Mouse (Mus musculus) cerebellum, postnatal 4 days (tissue): Measurements from ENCODE around the gene Gsg1l.

Source experiments
- DNase-seq, 2 experiments: peaks; one replicate each; pipeline ENCODE4 v3.0.0; 2022; ENCODE audit warnings: low spot score in 2 of 2, mixed read lengths in 1 of 2

Gene Gsg1l

DNA sequence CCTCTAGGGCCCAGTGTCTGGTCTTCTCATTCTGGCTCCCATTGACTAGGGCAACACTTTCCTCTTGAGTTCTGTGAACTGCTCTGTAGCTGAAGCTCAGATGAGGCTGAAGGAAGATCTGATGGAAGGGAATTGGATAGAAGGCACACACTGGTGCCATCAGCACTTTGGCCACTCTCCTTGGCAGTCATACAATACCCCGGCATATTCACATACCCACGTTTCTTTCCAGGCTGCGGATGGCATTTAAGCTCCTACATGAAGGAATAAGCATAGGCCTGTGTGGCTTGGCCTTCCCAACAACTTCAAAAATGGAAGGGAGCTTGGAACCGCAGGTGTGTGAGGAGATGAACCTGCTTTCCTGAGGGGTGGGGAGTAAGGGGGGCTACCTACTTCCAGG is 138.7 kb downstream of the Gsg1l start:
- no peak for DNase-seq

DNA sequence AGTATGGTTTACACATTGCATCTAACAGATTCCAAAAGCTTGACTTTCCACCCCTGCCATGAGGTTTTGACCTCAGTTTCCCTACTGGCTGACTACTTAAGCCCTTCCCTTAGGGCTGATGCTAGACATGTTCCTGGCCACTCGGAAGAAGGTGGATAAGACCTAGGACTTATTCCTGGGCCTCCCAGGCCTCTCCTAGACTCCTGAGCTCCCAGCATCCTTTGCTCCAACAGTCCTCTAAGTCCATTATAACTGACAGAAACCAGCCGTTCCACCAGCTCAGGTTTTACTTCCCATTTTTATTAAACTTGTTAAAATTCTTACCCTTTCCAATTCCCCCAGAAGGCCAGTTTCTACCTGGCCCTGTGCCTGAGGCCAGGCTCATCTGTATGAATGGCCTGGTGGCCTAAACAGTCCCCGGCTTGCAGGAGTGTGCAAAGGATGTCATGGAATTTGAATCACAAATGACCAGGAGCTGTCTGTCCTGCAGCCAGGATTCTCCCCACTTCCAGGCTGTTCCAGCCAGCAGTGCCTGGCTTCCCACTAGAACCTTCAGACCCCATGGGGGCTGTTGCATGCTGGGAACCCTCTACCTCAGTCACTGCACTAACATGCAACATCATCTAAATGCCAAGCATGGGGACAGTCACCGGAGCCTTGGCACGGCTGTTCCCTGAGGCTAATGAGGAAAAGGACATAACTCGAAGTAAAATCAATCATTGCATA is 139.7 kb downstream of the Gsg1l start:
- no peak for DNase-seq

DNA sequence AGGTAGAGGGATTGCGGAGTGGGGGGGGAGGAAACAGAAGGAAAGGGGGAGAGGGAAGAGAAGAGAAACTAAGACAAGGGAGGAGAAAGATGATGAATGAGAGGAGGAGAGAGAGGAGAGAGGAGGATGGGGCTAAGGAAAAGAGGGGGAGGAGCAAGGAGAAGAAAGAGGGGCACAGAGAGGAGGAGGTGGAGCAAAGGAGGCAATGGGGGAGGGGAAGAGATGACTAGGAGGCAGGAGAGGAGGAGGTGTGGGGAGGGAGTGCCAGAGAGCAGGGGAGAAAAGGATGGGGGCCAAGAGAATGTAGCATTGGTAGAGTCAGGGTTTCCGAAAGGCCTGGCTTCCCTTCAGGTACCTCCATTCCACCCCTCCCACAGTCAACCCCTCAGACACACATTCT is 147.9 kb downstream of the Gsg1l start:
- no peak for DNase-seq

DNA sequence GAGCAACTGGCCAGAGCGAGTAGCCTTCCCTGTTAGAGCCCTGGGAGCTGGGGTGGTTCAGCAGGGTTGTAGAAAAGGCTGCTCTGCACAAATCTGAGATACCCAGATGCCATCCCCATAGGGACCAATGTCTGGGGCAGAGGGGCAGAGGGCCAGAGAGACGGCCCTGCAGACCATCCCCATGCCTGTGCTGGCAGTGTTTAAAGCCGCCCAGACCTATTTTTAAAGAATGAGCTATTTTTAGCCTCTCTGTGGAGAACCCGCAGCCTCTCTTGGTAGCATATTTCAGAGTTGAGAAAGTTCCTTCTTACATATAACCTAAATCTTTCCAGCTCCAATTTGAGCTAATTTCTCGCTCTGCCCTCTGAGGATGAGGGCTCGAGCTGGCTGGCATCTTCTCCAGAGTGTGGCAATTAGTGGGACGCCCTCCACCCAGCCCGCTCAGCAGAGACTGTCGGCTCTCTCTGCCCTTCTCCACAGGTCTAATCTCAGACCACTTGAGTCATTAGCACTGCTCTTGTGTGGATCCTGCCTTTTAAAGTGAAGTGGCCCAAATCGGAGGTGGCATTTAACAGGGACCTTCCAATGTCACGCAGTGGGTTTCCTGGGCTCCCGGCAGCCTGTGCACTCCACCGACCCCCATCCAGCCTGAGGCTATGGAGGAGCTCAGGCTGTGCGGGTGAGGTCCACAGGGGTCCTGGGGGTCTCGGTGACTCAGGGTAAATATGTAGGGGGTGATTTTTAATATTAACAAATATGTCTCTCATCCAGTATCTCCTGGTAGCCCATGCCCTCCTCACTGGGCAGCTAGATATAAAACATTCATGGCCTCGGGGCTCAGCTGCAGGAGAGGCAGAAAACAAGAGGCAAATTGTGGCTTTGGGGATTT is 148.6 kb downstream of the Gsg1l start:
- DNase-seq = no peak

DNA sequence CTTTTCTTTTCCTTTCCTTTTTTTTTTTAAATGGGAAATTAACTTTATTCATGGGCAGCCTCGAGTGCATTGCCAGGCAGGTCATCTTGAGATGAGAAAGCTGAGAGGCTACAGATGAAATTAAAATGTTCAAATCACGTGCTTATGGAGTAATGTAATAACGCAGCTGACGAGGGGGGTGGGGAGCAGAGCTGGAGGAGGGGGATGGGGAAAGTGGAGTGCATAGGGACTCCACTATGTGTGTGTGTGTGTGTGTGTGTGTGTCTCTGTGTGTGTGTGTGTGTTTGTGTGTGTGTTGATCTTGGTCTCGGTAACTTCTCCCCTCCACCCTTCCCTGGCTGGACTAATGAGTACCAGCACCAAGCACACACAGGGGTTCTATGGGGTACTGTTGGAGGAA is 150.6 kb downstream of the Gsg1l start:
- DNase-seq = no peak

DNA sequence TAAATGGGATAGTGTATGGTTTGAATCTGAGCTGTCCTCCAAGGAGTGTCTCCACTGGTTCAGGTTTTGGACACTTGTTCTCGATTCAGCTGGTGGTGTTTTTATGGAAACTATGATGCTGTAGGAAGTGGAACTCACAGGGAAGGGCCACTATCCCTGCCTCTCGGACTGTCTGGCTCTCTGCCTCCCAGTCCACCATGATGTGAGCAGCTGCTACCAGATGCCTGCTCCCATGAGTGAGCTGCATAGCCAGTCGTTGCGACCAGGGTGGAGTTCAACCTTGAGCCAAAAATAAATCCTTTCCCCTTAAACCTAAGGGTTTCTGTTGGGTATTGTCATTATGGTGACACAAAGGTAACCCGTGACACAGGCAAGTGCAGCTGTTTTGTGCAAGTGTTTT is 158.2 kb downstream of the Gsg1l start:
- DNase-seq = no peak

DNA sequence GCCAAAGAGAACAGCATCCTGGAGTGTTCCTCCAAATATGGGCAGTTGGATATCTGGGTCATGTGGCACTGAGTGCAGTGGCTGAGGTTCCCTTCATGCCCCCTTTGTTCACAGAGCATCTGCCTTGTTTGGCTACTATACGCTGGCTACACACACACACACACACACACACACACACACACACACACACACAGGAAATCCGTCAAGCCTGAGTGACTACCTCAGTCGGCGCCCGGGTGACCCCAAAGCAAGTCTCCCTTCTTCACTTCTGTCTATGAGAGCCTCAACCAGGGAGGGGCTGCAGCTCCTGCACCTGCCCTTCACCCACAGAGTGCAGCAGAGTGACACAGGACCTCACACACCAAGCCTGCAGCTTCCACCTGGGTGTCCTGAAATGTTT is 161.4 kb downstream of the Gsg1l start:
- DNase-seq = no peak

DNA sequence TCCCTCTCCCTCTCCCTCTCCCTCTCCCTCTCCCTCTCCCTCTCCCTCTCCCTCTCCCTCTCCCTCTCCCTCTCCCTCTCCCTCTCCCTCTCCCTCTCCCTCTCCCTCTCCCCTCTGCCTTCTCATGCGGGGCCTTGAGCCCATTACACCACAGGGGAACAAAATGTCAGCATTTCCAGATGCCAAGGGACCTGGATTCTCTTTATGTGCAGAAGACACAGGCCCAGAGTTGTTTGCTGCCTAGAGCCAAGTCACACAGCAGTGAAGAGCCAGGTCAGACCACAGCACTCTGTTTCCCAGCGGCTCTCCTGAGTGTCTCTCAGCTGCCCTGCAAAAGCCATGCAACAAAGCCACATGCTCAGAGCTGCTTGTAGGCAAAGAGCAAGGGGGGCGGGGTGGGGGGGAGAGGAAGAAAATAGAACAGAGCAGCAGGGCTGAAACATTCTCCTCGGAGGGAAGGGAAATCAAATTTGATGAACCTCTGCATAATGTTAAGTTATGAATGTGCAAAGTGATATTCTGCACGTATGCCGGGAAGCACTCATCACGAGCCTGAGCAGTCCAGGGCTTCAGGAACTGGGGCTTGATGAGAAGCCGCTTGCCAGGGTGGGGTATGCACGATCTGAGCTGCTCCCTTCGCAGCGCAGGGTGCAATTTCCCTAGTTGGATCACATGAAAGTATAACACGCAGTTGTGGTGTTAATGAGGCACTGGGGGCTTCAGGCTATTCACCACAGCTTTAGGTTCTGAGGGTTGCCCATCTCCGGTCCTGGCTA is 181.6 kb downstream of the Gsg1l start:
- no peak for DNase-seq

DNA sequence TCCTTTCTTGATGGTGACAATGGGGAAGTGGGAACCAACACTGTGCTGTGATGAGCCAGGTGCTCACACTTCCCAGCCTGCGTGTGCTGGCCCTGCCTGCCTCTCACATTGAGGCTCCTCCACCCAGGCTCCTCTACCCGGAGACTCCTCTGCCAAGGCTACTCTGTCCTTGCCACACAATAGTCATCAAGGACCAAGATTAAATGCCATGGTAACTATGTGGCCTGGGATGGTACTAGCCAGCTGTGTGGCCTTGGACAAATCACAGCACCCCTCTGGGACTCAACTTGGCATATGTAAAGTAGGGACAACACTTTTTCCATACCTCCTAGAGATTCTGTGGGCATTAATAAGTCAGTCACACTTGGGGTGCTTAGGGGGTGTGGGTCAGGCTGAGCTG is 182.3 kb downstream of the Gsg1l start:
- DNase-seq = no peak

DNA sequence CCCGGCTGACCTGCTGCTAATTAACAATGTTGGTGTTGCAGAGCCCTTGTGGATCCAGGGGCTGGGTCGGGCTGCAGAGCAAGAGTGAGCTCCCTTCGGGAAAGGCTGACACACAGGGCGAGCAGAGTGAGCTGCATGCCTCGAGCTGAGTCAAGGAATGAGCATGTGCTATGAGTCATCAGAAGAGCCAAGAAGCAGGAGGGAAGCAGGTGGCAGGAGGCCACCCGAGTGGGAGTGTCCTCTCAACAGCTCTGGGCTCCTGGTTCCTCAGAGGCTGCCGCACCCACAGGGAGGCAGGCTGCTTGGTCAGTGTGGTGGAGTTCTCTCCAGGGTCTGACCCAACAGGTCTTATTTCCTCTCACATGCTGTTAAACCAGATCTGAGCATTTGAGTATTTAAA is 183.2 kb downstream of the Gsg1l start:
- DNase-seq = no peak

DNA sequence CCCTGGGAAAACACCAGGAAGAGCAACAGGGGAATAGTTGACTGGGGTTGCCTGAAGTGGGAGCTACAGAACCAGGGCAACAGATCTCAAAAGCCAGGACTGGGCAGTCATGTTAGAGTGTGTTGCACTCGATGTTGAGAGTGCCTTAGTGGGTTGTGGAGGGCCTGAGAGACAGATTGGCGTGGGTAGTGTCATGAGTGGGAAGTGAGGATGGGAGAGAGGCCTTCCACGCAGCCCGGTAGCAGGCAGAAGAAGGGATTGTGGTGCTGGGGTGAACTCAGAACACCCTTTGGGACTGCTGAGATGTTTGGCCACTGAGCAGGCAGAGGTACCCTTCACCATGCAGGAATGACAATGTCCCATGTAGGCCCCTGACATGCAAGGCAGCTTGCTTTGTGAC is 185.2 kb downstream of the Gsg1l start:
- DNase-seq = no peak

DNA sequence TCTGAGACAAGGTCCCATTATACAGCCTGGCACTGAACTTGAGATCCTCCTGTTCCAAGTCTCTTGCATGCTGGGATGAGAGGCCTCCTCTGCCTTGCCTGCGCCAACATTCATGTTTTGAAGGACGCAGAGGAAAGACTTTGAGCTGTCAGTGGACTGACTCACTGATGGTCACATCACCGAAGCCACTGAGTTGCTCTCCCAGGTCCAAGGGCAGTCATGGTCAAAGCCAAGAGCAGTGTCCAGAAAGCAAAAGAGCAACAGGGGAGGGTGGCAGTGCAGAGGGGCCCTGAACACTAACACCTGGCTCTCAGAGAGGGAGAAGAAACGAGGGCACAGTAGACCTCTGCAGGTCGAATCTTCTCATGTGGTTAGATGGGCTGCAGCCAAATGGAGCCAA is 188.6 kb downstream of the Gsg1l start:
- DNase-seq = no peak

DNA sequence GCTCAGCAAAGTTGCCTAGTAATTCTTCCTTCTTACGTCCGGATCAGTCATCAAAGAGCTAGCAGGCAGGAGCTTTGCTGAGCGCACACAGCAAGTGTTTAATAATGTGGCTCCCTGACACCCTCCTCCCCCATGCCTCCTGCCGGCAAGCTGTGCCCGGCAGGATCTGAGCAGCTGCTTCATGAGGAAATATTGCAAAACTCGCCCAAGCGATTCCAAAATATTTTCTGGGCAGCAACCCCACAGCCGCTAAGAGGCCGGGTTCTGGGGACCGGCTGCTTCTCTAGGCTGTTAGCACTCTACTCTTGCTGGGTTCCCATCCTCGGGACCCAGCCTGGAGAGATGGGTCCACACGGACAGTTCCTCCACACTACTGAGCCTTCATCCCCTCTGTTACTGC is 193.8 kb downstream of the Gsg1l start:
- peak in 1 of 2 experiments; percentile 30 for DNase-seq

DNA sequence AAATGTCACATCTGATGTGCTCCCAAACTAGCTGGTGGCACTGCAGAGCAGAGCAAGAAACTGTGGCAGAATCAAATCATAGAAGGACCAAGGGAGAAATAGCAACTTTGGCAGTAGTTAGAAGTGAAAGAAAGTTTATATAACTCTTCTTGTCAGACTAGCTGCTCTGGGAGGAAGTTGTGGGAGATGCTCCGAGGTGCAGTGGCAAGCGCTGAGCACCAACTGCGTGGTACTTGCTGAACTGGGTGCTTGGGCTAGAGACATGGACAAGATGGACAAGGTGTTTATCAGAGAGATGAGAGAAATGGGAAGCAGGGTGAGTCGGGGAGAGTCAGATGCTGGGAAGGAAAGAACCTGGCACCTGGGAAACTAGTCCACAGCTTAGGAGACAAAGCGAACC is 194.4 kb downstream of the Gsg1l start:
- DNase-seq = no peak

DNA sequence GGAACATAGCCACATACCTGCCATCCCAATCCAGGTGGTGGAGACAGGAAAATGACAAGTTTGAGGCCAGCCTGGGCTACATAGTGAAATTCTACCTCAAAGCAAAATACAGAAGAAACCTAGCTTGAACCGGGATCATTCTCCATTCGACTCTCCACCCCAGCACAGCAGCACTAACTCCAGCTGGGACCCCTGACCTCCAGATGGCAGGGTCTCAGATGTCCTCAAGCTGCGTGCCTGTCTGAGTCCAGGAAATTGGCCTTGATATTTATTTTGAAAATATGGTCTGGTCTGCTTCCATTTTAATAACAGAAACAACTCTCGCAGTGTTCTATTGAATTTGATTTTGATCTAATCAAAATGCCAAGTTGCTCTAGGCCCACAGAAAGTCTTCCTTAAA is 195.1 kb downstream of the Gsg1l start:
- DNase-seq = no peak

DNA sequence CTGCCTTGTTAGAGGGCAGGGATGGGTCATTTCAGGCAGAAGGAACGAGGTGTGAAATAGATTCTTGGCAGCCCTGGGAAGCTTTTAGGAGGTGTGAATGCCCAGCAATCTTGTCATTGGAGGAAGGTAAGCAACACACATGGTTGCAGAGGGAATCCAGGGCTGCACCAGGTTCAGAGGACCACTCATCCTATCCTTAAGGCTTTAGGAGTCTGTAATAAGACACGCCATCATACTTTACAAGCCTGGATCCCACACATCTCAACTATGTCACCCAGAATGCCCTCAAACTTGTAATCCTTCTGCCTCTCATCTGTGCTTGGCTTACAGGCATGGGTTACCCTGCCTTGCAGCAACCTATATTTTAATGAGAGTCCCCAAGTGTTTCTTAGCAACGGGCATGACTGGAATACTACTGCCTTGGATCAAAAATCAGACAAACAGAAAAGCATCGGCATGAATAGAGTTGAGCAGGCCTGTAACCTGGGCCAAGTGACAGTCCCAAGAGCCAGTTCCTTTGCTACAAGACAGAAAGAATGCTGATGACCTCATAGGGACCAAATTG is 196.0 kb downstream of the Gsg1l start:
- DNase-seq = no peak

DNA sequence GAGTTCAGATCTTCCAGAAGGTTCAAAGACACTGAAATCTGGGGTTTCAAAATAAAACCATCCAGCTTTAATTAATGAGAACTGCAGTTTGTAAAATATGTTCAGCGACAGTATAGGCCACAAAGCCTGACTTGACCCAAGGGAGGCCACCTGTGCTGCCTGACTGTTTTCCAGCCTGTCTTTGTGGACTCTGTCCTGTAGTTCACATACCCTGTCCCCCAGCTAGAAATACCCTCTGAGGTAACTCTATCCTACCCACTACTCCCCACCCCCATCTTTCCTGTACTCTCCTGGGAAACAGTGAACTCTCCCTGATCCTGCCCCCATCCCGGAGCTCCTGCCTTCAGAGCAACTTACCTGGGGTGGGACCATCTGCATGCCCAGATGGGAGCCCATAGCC is 199.0 kb downstream of the Gsg1l start:
- DNase-seq = no peak

DNA sequence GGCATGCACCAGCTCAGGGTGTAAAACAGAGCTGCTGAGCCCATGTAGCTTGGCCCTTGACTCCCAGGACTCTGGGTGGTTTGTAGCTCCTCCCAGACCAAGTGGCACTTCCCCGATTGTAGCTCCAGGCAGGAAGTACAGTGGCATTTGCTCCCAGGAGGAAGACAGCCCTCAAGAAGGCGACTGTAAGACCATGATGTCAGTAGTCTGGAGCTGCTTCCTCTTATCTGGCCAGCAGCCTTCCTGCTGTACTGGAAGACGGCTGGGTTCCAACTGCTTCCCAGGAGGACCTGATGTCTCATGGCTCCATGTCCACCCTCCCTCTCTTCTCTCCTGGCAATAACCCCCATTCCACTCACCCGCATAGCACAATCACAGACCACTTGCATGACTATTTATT is 204.2 kb downstream of the Gsg1l start:
- DNase-seq = no peak

DNA sequence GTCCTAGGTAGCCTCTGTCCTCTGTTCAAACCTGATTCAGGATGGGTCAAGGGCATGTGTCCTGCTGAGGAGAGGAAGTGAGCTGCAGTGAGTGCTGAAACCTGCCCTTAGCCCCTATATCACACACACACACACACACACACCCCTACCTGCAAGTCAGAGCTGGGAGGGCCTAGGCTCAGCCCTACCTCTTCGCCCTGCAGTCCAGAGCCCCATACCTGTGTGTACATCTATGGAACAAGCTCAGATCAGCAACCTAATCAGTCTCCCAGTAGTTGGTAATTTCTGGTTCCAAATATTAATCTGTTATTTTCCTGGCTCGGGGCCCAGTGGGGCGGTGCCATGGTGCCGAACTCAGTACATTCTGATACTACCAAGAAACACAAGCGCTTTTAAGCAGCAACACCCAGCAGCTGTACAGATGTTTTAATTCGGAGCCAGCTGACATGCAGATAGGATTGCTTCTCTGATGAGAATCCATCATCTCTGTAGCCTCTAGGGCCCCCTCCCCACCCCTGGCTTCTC is 208.2 kb downstream of the Gsg1l start:
- DNase-seq = no peak

DNA sequence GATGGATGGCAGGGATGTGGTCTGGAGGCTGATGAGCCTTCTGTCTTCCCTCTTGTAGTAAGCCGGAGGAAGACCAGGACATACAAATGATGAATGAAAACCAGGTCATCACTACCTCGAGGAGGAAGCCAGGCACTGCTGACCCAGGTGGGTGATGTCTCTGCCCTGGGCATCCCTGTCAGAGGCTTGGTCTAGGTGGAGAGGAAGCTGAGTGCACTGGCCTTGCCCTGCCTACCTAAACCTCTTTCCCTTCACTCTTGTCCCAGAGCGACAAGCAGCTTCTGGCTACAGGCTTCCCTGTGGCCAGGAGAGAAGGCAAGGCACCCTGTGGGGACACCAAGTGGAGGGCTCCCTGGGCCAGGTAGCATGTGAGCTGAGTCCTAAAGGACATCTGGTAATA is 209.3 kb downstream of the Gsg1l start:
- DNase-seq = no peak

DNA sequence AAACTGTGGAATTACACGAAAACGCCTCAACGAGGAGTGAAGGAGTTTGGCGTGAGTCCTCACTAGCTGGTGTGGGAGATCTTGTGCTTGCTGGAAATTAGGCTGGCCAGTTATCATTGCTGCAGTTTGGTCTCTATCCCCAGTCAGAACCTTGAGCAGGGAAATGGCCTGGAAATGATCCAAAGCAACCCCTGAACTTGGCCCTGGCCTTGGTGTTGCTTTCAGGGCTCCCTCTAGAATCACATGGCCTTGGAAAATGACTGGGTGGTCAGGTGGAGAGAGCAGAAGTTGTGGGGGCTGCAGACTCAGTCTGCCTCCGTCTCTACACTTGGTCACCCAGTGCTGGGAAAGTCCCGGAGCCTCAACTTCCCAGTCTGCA is 210.0 kb downstream of the Gsg1l start:
- DNase-seq = no peak
